Mouse (Mus musculus) heart, postnatal 14 days (tissue): ENCODE data around the gene Lemd1. TPM values are rescaled to one million over a fixed set of nuclear protein-coding genes. Genes with fewer than 3 reads are reported as not detected.

Experiments used
- DNase-seq, 2 experiments: peaks; one replicate each; pipeline ENCODE4 v3.0.0; 2021 to 2022
- intact Hi-C: fragments of 180-260 bp; cut with DNase I; formaldehyde crosslinking; loops from one replicate; pipeline ENCODE4 v1.15.1; 2025
- microRNA-seq, 2 experiments: library from miRNA; unstranded; fragments of <30 nt; microRNA quantifications; one replicate each; pipeline ENCODE4 v1.2.0; 2021 to 2022
- total RNA-seq, 2 experiments: library from RNA; stranded (reverse); gene quantifications; 2 replicates each; pipeline ENCODE4 v1.2.3; 2021

Lemd1 gene
- total RNA-seq, 2 experiments from 2014 or later, result not detected

GRCm38 (mm10) chr1:132308674-132309073 is 117.4 kb downstream of the Lemd1 start:
- intact Hi-C loops, result loop anchor here (5.0 kb wide), 1 partner anchor 186 kb away; no protein-coding TSS in a partner anchor
- no peak for DNase-seq

Small RNA genes within 50 kb of the gene (microRNA-seq; reads per million reads assigned to microRNA genes)
- gene Mir135b, result 1.3 to 60.2 reads per million in 2 experiments

Other genes starting within 250 kb of the Lemd1 start
- gene Slc45a3, start 228.5 kb upstream of the Lemd1 start, total RNA-seq, result 1 to 10 TPM; 6.1 to 8.2 TPM
- gene Elk4, start 183.8 kb upstream of the Lemd1 start, total RNA-seq, result 100 to 1,000 TPM; 105 to 111 TPM
- 1 to 10 TPM; 1.2 to 1.4 TPM for gene Mfsd4a, start 123.4 kb upstream of the Lemd1 start, total RNA-seq
- 10 to 100 TPM in 1 of 2 experiments, 1 to 10 TPM in 1; 9.9 to 12.5 TPM for gene Cdk18, start 51.7 kb upstream of the Lemd1 start, total RNA-seq
- gene AC124108.1, start within 50 bp of the Lemd1 start, total RNA-seq, result not detected
- gene Gm10188, start 38.3 kb downstream of the Lemd1 start, total RNA-seq, result not detected
- 10 to 100 TPM; 23.6 to 29.0 TPM for gene Klhdc8a, start 107.2 kb downstream of the Lemd1 start, total RNA-seq
- gene Nuak2, start 124.7 kb downstream of the Lemd1 start, total RNA-seq, result 1 to 10 TPM; 3.6 to 5.4 TPM
- 10 to 100 TPM; 14.8 to 15.4 TPM for gene Tmcc2, start 199.8 kb downstream of the Lemd1 start, total RNA-seq
- gene Dstyk, start 226.1 kb downstream of the Lemd1 start, total RNA-seq, result 10 to 100 TPM; 17.7 to 19.0 TPM